Comparison of ENCODE assay signal across 22 mouse cellular contexts in genomic region chr3:146723037-146723436, GRCm38 (mm10). TPM values are rescaled to one million over a fixed set of nuclear protein-coding genes. Genes with fewer than 3 reads are reported as not detected.
DNase-seq lines count a peak whose midpoint lies in the region; ATAC-seq and TF ChIP-seq lines count a peak whose summit lies in the region.
"Had no signal": no experiment of that assay in that cellular context is flagged by ENCODE, and none has a peak within 500 bp of the region (broad histone marks: within the 10 kb centered on the region; RNA-seq: fewer than 3 reads in every experiment).

No protein-coding gene starts in this region.

- no peaks in the 10 kb centered on the region for H3K9me3 ChIP-seq in embryonic facial prominence, embryonic 11.5 days (replicated peaks; ENCODE audit: control insufficient read depth, low read length)
- peaks cover 11% of the 10 kb centered on the region; the same call in 1 of the 2 replicates for H3K9me3 ChIP-seq in embryonic facial prominence, embryonic 10.5 days
- H3K9me3 ChIP-seq: G1E; heart, embryonic 10.5 days; intestine, embryonic 15.5 days; limb, embryonic 15.5 days had no signal

- no peak overlapping the region for H3K9ac ChIP-seq in embryonic facial prominence, embryonic 11.5 days (replicated peaks; ENCODE audit: low read length)
- H3K9ac ChIP-seq: forebrain, embryonic 13.5 days; hindbrain, embryonic 14.5 days; intestine, embryonic 15.5 days; limb, embryonic 15.5 days had no signal

- TF ChIP-seq CTCF in cortical plate, adult 2 months (IDR thresholded peaks at IDR 0.05; ENCODE audit: extremely low read depth, insufficient read depth, low read length) = no peak

- peak; percentile 4 for DNase-seq in embryonic facial prominence, embryonic 11.5 days (ENCODE audit: low spot score)
- DNase-seq in embryonic facial prominence, embryonic 10.5 days (ENCODE audit: low spot score) = no peak
- peak; percentile 22 for DNase-seq in layer of hippocampus, adult 9-11 months
- DNase-seq in layer of hippocampus, postnatal 25 days (ENCODE audit: extremely low spot score in 1 of 2, low spot score in 1 of 2) = no peak
- DNase-seq in Muller cell, postnatal 12 days (ENCODE audit: inconsistent ontology term) = peak; percentile 84
- DNase-seq in cerebellum, adult 11-12 months = no peak
- DNase-seq: adrenal gland, postnatal 36 days; cerebellum, adult 8-10 months; kidney, adult 9 months; kidney, postnatal 4 days; thymus, postnatal 25 days had no signal

- no peak for ATAC-seq in embryonic facial prominence, embryonic 11.5 days (replicated peaks; ENCODE audit: insufficient number of reproducible peaks, low FRiP score, low TSS enrichment, low read depth)
- ATAC-seq: forebrain, embryonic 13.5 days; intestine, embryonic 15.5 days had no signal

- no peak overlapping the region for H3K4me3 ChIP-seq in embryonic facial prominence, embryonic 11.5 days (ENCODE audit: low read depth, low read length)
- H3K4me3 ChIP-seq in embryonic facial prominence, embryonic 10.5 days = no peak overlapping the region
- no peak overlapping the region for H3K4me3 ChIP-seq in cortical plate, adult 2 months (ENCODE audit: insufficient read depth, low read length)
- H3K4me3 ChIP-seq: forebrain, embryonic 13.5 days; heart, embryonic 10.5 days; intestine, embryonic 15.5 days; limb, embryonic 15.5 days; midbrain, embryonic 10.5 days had no signal

- H3K4me1 ChIP-seq in embryonic facial prominence, embryonic 11.5 days (ENCODE audit: control insufficient read depth, insufficient read depth, low read length) = no peaks in the 10 kb centered on the region
- H3K4me1 ChIP-seq in embryonic facial prominence, embryonic 10.5 days = peaks cover 11% of the 10 kb centered on the region
- H3K4me1 ChIP-seq in cortical plate, adult 2 months (ENCODE audit: control insufficient read depth, insufficient read depth, low read length) = peaks cover 9% of the 10 kb centered on the region; the same call in 1 of the 2 replicates
- H3K4me1 ChIP-seq: forebrain, embryonic 13.5 days; intestine, embryonic 15.5 days; limb, embryonic 15.5 days; midbrain, embryonic 10.5 days had no signal

- H3K27me3 ChIP-seq in embryonic facial prominence, embryonic 11.5 days (ENCODE audit: control insufficient read depth, insufficient read depth, low read length) = no peaks in the 10 kb centered on the region
- H3K27me3 ChIP-seq in embryonic facial prominence, embryonic 10.5 days (replicated peaks; ENCODE audit: low read depth, poor library complexity, severe bottlenecking) = no peaks in the 10 kb centered on the region
- H3K27me3 ChIP-seq: forebrain, embryonic 13.5 days; intestine, embryonic 15.5 days; limb, embryonic 15.5 days had no signal

- no peak for TF ChIP-seq POLR2A in cortical plate, adult 2 months (IDR thresholded peaks at IDR 0.05; ENCODE audit: extremely low read depth, insufficient read depth, low read length)

- no peaks in the 10 kb centered on the region for H3K36me3 ChIP-seq in embryonic facial prominence, embryonic 11.5 days (replicated peaks; ENCODE audit: control insufficient read depth, insufficient read depth, low read depth, low read length)
- peaks cover 32% of the 10 kb centered on the region for H3K36me3 ChIP-seq in embryonic facial prominence, embryonic 10.5 days (replicated peaks)
- H3K36me3 ChIP-seq: intestine, embryonic 15.5 days had no signal

- no peak overlapping the region for H3K4me2 ChIP-seq in embryonic facial prominence, embryonic 11.5 days (ENCODE audit: low read depth, low read length)
- H3K4me2 ChIP-seq: forebrain, embryonic 13.5 days; hindbrain, embryonic 14.5 days; intestine, embryonic 15.5 days; limb, embryonic 15.5 days had no signal

- no peak overlapping the region for H3K27ac ChIP-seq in embryonic facial prominence, embryonic 11.5 days (replicated peaks; ENCODE audit: low read depth, low read length)
- H3K27ac ChIP-seq in embryonic facial prominence, embryonic 10.5 days (replicated peaks) = no peak overlapping the region
- 0 out of 2 replicates have a peak overlapping the region, but pooled peaks have one; percentile 54 for H3K27ac ChIP-seq in cortical plate, adult 2 months (ENCODE audit: insufficient read depth, low read length)
- H3K27ac ChIP-seq: forebrain, embryonic 13.5 days; heart, embryonic 10.5 days; hindbrain, embryonic 14.5 days; intestine, embryonic 15.5 days; limb, embryonic 15.5 days; macrophage; midbrain, embryonic 10.5 days; stomach, postnatal 0 days had no signal

- WGBS in embryonic facial prominence, embryonic 11.5 days = 43% methylated on average over 3 of the region's 3 CpGs
- 56% methylated on average over 3 of the region's 3 CpGs for WGBS in embryonic facial prominence, embryonic 10.5 days

RNA-seq across cellular contexts. Expression of gene Samd13, which starts 37.6 kb away (rescaled TPM):
- 0.86 and 1.2 TPM in 2 replicates for polyA plus RNA-seq in embryonic facial prominence, embryonic 11.5 days (2014; fragmentation: Nextera tagmentation; extraction: Ambion mirVana)
- 0.55 and 0.92 TPM in 2 replicates for polyA plus RNA-seq in embryonic facial prominence, embryonic 10.5 days (2016; fragmentation: Nextera tagmentation; extraction: Ambion mirVana)
- not detected for total RNA-seq in layer of hippocampus, postnatal 25 days (2021)
- polyA plus RNA-seq in cortical plate, adult 2 months (2012; rRNA removed) = 0.42 and 0.54 TPM in 2 replicates
- total RNA-seq: neutrophil, adult 5-6 weeks had no signal
- polyA plus RNA-seq: macrophage had no signal

Comparison
In these comparisons a context has a peak if more than half of its experiments do, and no peak if none do; other contexts are left out.
1. DNase-seq: peak in embryonic facial prominence, embryonic 11.5 days (single experiment), layer of hippocampus, adult 9-11 months (single experiment) and Muller cell, postnatal 12 days (single experiment); none in embryonic facial prominence, embryonic 10.5 days (single experiment), layer of hippocampus, postnatal 25 days (0 of 2) and cerebellum, adult 11-12 months (single experiment).